In genomic region chr3:101649271-101649670, GRCm38 (mm10) we compare ENCODE assay signal across 14 mouse cellular contexts. TPM values are rescaled to one million over a fixed set of nuclear protein-coding genes. Genes with fewer than 3 reads are reported as not detected.
DNase-seq lines count a peak whose midpoint lies in the region.
"Had no signal": no experiment of that assay in that cellular context is flagged by ENCODE, and none has a peak within 500 bp of the region (broad histone marks: within the 10 kb centered on the region; RNA-seq: fewer than 3 reads in every experiment).

No protein-coding gene starts in this region.

- intact Hi-C loops in heart, postnatal 14 days (cut with DNase I): no loop called here

- DNase-seq in adrenal gland, postnatal 14 days: peak; percentile 17
- DNase-seq in adrenal gland, adult (ENCODE audit: inconsistent age in 2 of 2, low spot score in 1 of 2): no peak
- DNase-seq in kidney, postnatal 14 days: peak; percentile 34
- no peak for DNase-seq in kidney, adult 18-20 months
- peak; percentile 46 for DNase-seq in Muller cell, postnatal 12 days (ENCODE audit: inconsistent ontology term)
- DNase-seq in spleen, postnatal 36 days (ENCODE audit: low spot score in 2 of 2): no peak
- no peak for DNase-seq in heart, postnatal 14 days
- DNase-seq: adrenal gland, postnatal 25 days; cerebellum, adult 18-20 months; cerebellum, adult 9-11 months; cerebellum, postnatal 36 days; forebrain, postnatal 0 days; gastrocnemius, postnatal 14 days; heart, adult 2 months had no signal

RNA-seq across cellular contexts. Expression of gene Atp1a1, which starts 44.8 kb away (rescaled TPM):
- 548 and 554 TPM in 2 replicates for total RNA-seq in adrenal gland, postnatal 14 days (2021)
- total RNA-seq in heart, postnatal 14 days (2021): 100 to 1,000 TPM; 773 to 866 TPM

Comparison
In these comparisons a context has a peak if more than half of its experiments do, and no peak if none do; other contexts are left out.
1. DNase-seq: peak in adrenal gland, postnatal 14 days (single experiment), kidney, postnatal 14 days (single experiment) and Muller cell, postnatal 12 days (single experiment); none in adrenal gland, adult (0 of 2), kidney, adult 18-20 months (single experiment), spleen, postnatal 36 days (0 of 2) and heart, postnatal 14 days (0 of 2).